Mouse (Mus musculus) ES-E14 (cell line): ENCODE results near the gene Cyp4a31.

ENCODE experiments used
- MAFK ChIP-seq: IDR thresholded peaks from 2 replicates; pipeline ENCODE4 v1.6.1; 2014; ENCODE audit warnings: mild to moderate bottlenecking, low read depth, low read length, inconsistent platforms; ENCODE audit not compliant: insufficient read depth
- ZC3H11A ChIP-seq: IDR thresholded peaks from 2 replicates; pipeline ENCODE4 v1.6.1; 2012; ENCODE audit warnings: low read depth, mild to moderate bottlenecking, inconsistent platforms, low read length, borderline replicate concordance
- ZNF384 ChIP-seq: IDR thresholded peaks from 2 replicates; pipeline ENCODE4 v1.6.1; 2012; ENCODE audit warnings: low read depth, low read length, inconsistent platforms

GRCm38 (mm10) chr4:115575776-115576175, 12.3 kb downstream of the Cyp4a31 start:
- TF ChIP-seq ZC3H11A = no peak
- TF ChIP-seq ZNF384 = no peak
- no peak for TF ChIP-seq MAFK
